Mouse (Mus musculus) midbrain, embryonic 15.5 days (tissue): Measurements from ENCODE around the gene Eif3l. TPM values are rescaled to one million over a fixed set of nuclear protein-coding genes. Genes with fewer than 3 reads are reported as not detected.
"Not testable (repeated sequence)": the region's sequence is repeated elsewhere in the genome, so short reads cannot be mapped to it uniquely, and the experiment has no call there.

Source experiments
- ATAC-seq: fragments of 200-750 bp; cut with Nextera tagmentation; replicated peaks from 2 replicates; pipeline ENCODE4 v1.8.0; 2017; ENCODE audit warnings: moderate TSS enrichment
- H3K27ac ChIP-seq: fragments of 300-500 bp; sonication (generic); 2 replicates; pipeline ENCODE4 v1.5.1; 2015; ENCODE audit warnings: mild to moderate bottlenecking, inconsistent platforms
- H3K27me3 ChIP-seq: fragments of 300-500 bp; sonication (generic); replicated peaks from 2 replicates; pipeline ENCODE4 v1.6.1; 2015; ENCODE audit warnings: inconsistent platforms
- H3K36me3 ChIP-seq: fragments of 300-500 bp; sonication (generic); replicated peaks from 2 replicates; pipeline ENCODE4 v1.6.1; 2015; ENCODE audit warnings: inconsistent platforms
- H3K4me1 ChIP-seq: fragments of 300-500 bp; sonication (generic); 2 replicates; pipeline ENCODE4 v1.6.1; 2015; ENCODE audit warnings: inconsistent platforms
- H3K4me2 ChIP-seq: fragments of 300-500 bp; sonication (generic); 2 replicates; pipeline ENCODE4 v1.6.1; 2015; ENCODE audit warnings: inconsistent platforms, mild to moderate bottlenecking, moderate library complexity
- H3K4me3 ChIP-seq: fragments of 300-500 bp; sonication (generic); 2 replicates; pipeline ENCODE4 v1.5.1; 2015; ENCODE audit warnings: mild to moderate bottlenecking, inconsistent platforms
- H3K9ac ChIP-seq: fragments of 300-500 bp; sonication (generic); 2 replicates; pipeline ENCODE4 v1.6.1; 2015; ENCODE audit warnings: mild to moderate bottlenecking, inconsistent platforms
- H3K9me3 ChIP-seq: fragments of 300-500 bp; sonication (generic); 2 replicates; pipeline ENCODE4 v1.6.1; 2016; ENCODE audit warnings: inconsistent platforms
- WGBS: fragments of 180-500 bp; shearing (Covaris S2); methylation state at CpG from one replicate; pipeline ENCODE4 v1.1.7; 2015; ENCODE audit warnings: mixed read lengths; 5-methylcytosine and 5-hydroxymethylcytosine counted together
- polyA plus RNA-seq: library from polyadenylated mRNA; unstranded; fragments of >200 nt; fragmentation: Nextera tagmentation; extraction: Ambion mirVana; gene quantifications from 2 replicates; pipeline ENCODE4 v1.2.1, GENCODE M21; 2015

Eif3l gene
- polyA plus RNA-seq: 165 and 167 TPM in 2 replicates

DNA sequence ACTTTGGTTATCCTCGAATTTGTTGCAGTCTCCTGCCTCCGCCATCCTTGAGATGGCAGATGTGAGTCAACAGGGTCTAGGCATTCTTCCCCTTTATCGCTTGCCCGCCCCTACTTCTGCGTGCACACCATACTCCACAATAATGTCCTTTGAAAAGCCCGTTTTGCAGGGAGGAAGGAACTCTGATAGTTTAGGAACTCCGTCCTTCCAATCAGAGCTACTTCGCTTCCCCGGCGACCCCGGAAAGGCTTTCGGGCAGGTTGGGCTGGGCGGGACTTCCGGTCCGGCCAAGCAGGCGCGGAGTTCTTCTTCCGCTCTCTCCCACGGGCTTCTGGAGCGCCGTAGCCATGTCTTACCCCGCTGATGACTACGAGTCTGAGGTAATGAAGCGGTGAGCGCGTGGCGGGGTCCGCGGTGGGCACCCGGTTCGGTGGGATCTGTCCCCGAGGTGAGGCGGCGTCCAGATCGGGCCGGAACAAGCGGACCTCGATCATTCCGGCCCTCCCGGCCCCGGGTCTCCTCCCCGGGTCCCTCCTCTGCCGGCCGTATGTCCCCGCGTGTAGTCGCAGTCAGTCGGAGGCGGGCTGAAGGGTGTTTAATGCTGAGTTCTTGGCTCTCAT is at the start of gene Eif3l:
Gene Eif3l, plus strand, starts transcription at position 267 of the 620 bp plus-strand sequence.
- Histone ChIP-seq H3K27ac (peak within 1 kb of the TSS; percentile 73), H3K9me3 (no peaks in the 10 kb centered on the region)

DNA sequence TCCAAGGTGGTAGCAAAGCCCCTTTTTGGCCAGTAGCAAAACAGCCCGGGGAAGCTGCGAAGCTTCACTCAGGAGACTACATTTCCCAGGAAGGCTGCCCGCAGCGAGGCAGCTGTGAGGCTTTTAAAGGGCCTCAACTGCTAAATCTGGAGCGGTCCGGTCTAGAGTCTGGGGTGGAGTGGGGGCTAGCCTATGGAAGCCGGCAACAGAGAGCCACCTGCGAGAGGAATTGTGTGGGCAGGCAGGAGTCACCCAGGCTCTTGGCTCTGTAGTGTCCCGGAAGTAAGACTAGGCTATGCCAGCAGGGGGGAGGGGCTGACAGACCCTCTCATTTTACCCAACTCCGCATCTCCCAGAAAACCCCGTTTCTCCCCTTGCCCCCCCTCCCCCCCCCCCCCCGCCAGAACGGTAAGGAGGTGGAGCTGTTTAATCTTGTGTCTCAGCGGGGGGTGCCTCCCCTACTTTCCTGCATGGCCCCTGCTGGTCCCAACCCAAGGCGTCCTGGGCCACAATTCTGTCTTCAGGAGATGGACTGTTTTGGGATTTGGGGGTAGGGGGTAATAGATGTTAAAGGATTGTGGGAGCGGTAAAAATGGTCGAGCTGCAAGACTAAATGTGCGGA is 49.2 kb upstream of the Eif3l start:
- Histone ChIP-seq H3K9ac (no peak overlapping the region), H3K9me3 (no peaks in the 10 kb centered on the region), H3K4me1 (peaks cover 44% of the 10 kb centered on the region), H3K4me3 (0 out of 2 replicates have a peak overlapping the region, but pooled peaks have one; percentile 11), H3K27ac (no peak overlapping the region), H3K4me2 (peak overlapping the region; percentile 35), H3K36me3 (no peaks in the 10 kb centered on the region), H3K27me3 (no peaks in the 10 kb centered on the region)
- no peak for ATAC-seq
- WGBS: 12% methylated on average over 15 of the region's 18 CpGs

More for the DNA sequence above, at the start of gene Eif3l:
- peaks cover 23% of the 10 kb centered on the region for H3K4me1 ChIP-seq
- peak within 1 kb of the TSS; percentile 85 for H3K4me3 ChIP-seq
- H3K9ac ChIP-seq: peak within 1 kb of the TSS; percentile 81
- H3K27me3 ChIP-seq: no peaks in the 10 kb centered on the region
- 1% methylated on average over 48 of the region's 49 CpGs for WGBS
- ATAC-seq: peak; percentile 93
- peaks cover 23% of the 10 kb centered on the region for H3K36me3 ChIP-seq
- peak within 1 kb of the TSS; percentile 89 for H3K4me2 ChIP-seq

DNA sequence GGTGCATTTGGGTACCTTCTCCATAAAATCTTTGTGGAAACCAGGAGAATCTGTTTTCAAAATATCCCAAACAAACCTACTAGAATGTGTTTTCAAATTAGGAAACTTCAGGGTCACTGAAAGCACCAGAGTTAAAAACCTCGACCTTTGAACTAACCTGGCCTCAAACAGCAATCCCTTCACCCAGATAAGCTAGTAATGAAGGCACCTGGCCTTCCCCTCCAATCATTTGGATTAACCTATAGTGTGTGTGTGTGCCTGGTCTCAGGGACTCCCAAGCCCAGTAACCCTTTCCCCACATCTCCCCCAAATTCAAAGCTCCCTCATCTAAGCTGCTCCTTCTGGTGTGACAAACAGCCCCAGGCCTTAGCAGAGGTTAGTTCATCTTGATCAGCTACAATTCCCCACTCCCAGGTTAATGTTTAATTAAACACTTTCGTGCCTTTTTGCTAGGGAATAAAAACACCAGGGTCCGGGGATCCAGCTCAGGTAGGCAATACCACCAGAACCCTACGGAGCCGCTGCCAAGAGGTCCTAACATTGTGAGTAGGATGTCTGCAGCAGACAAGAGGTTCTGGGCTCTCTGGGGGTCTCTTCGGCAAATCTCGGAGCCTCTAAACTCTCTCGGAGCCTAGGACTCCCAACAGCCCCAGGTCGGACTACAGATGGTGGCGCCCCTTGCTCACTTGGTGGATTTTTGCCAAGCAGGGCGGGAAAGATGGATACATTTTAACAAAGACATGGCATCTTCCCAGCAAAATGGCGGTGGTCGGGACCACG is 48.3 kb upstream of the Eif3l start:
- peak overlapping the region; percentile 89 for H3K4me2 ChIP-seq
- no peaks in the 10 kb centered on the region for H3K9me3 ChIP-seq
- H3K36me3 ChIP-seq: no peaks in the 10 kb centered on the region
- H3K27me3 ChIP-seq: no peaks in the 10 kb centered on the region
- H3K9ac ChIP-seq: no peak overlapping the region
- peaks cover 52% of the 10 kb centered on the region for H3K4me1 ChIP-seq
- no peak for ATAC-seq
- H3K4me3 ChIP-seq: peak overlapping the region; percentile 85; the same call in 1 of the 2 replicates
- WGBS: 44% methylated on average over 14 of the region's 14 CpGs
- H3K27ac ChIP-seq: no peak overlapping the region

DNA sequence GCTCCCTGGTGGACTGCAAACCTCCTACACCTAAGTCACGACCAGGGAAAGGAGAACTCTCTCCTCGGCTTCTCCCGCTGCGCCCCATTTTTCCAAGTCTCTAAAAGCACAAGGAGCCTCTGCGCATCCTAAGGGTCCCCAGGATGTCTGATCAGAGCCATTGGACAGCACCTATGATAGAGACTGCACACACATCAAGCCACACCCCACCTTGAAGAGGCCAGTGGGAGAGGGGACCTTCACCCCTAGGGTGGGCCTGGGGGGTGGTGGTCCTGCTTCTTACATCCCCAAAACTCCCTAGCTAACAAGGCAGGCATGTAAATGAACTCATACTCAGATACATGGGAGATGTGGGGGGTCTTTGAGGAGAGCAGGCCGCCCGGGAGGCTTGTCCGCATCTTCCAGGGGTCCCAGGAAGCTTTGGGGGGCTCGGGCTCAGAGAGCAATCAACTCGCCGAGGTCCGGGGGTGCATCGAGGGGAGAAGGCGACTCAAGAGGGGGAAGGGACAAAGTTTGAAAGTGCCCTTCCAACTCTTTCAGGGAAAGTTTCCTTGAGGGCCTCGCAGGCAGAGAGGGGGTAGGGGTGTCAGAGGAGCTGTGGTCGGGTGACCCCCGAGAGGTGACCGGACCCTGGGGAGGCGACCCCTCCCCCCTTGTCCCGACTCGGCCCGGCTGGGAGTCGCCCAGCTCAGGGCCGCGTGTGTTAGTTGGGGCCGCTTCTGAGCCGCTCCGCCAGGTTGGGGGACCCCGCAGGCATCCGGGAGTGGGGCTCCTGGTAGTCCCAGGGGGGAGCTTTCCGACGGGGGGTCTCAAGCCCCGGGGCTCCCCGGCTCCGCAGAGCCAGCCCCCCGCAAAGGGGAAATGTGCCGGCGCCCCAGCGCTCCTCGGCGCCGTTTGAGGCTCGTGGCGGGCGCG is 47.4 kb upstream of the Eif3l start:
- Histone ChIP-seq H3K4me3 (peak overlapping the region; percentile 85), H3K9me3 (no peaks in the 10 kb centered on the region), H3K27me3 (no peaks in the 10 kb centered on the region), H3K27ac (peak overlapping the region; percentile 90), H3K9ac (peak overlapping the region; percentile 97), H3K36me3 (no peaks in the 10 kb centered on the region), H3K4me2 (peak overlapping the region; percentile 89), H3K4me1 (peaks cover 55% of the 10 kb centered on the region)
- peak; percentile 41 for ATAC-seq
- 6% methylated on average over 40 of the region's 46 CpGs for WGBS

DNA sequence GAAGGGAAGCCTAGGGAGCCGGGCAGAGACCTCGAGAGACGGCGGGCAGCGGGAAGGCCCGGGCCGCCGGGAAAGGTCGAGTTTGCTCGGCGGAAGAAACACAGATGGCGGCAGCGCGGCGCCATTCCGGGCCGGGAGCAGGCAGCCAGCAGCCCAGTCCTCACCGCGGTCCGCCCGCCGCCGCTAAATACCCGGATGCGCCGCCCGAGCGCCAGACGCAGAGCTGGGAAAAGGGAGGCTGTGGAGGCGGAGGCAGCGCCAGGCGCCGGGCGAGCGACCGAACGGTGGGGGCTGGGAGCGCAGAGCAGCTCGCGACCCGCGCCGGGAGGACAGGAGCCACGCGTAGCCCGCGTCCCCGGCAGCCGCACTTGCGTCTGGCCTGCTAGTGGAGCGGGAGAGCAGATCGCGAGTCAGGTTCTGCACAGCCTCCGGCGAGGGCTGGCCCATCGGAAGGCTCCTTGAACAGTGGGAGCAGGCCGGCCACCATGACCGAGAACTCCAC is 46.7 kb upstream of the Eif3l start, which contains the start of gene H1f0:
Gene H1f0, plus strand, starts transcription at position 214 of the 502 bp plus-strand sequence.
- H3K4me3 ChIP-seq: peak within 1 kb of the TSS; percentile 85
- peaks cover 57% of the 10 kb centered on the region for H3K4me1 ChIP-seq
- WGBS: under 1% methylated on average over 55 of the region's 58 CpGs
- H3K27me3 ChIP-seq: no peaks in the 10 kb centered on the region
- peak within 1 kb of the TSS; percentile 90 for H3K27ac ChIP-seq
- H3K9me3 ChIP-seq: no peaks in the 10 kb centered on the region
- peak within 1 kb of the TSS; percentile 89 for H3K4me2 ChIP-seq
- no peaks in the 10 kb centered on the region for H3K36me3 ChIP-seq
- peak; percentile 85 for ATAC-seq
- H3K9ac ChIP-seq: peak within 1 kb of the TSS; percentile 97

DNA sequence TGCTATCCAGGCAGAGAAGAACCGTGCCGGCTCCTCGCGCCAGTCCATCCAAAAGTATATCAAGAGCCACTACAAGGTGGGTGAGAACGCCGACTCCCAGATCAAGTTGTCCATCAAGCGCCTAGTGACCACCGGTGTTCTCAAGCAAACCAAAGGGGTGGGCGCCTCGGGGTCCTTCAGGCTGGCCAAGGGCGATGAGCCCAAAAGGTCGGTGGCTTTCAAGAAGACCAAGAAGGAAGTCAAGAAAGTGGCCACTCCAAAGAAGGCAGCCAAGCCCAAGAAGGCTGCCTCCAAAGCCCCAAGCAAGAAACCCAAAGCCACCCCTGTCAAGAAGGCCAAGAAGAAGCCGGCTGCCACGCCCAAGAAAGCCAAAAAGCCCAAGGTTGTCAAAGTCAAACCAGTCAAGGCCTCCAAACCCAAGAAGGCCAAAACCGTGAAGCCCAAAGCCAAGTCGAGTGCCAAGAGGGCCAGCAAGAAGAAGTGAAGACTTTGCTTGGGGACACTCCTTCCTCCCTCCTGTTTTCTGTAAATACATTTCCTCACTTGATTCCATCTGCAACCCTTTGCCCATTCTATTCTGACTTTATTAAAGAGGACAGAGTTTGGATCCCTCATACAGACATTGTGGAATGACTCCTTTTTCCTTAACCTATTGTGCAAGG is 46.0 kb upstream of the Eif3l start:
- Histone ChIP-seq H3K9ac (peak overlapping the region; percentile 97), H3K4me3 (peak overlapping the region; percentile 85), H3K9me3 (no peaks in the 10 kb centered on the region), H3K27ac (peak overlapping the region; percentile 90), H3K4me1 (peaks cover 57% of the 10 kb centered on the region), H3K27me3 (no peaks in the 10 kb centered on the region), H3K4me2 (peak overlapping the region; percentile 89), H3K36me3 (no peaks in the 10 kb centered on the region)
- ATAC-seq: no peak; the same call in 1 of the 2 replicates
- whole genome bisulfite sequencing: 22% methylated on average over 16 of the region's 16 CpGs

DNA sequence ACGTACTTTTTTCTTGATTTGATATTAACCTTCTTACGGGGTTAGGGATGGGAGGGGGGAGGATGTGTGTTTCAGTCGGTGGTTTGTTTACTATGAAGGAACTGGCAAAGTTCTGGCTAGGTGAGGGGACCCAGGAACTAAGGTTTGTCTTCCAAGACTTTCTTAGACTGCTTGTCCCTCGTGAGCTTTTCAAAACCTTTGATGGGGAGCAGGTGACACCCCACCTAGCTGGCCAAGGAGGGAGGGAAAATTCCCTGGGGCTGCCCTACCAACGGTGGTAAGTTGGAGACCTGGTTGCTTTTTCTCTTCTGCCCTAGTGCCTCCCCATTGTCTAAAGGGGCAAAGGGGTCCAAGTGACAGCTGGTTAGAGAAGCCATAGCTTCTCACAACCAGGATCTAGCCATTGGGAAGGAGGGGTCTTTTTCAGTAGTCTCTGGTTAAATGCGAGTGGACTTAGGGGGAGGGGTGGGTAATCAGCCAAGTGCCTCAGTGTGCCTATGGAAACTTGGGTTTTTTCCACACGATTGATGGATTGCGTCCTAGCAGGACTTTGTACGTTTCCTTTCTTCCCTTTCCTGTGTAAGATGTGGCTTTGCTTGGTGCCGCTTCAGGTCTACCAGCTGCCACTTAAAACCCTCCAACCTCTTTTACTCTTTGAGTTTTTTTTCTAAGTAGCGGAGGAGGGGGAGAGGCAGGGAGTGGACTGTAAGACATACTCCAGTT is 45.3 kb upstream of the Eif3l start:
- Histone ChIP-seq H3K27ac (peak overlapping the region; percentile 38; the same call in 1 of the 2 replicates), H3K4me2 (peak overlapping the region; percentile 89), H3K9me3 (no peaks in the 10 kb centered on the region), H3K4me3 (peak overlapping the region; percentile 85), H3K9ac (peak overlapping the region; percentile 97), H3K36me3 (no peaks in the 10 kb centered on the region), H3K4me1 (peaks cover 57% of the 10 kb centered on the region), H3K27me3 (no peaks in the 10 kb centered on the region)
- ATAC-seq: no peak
- 7% methylated on average over 11 of the region's 11 CpGs for WGBS

DNA sequence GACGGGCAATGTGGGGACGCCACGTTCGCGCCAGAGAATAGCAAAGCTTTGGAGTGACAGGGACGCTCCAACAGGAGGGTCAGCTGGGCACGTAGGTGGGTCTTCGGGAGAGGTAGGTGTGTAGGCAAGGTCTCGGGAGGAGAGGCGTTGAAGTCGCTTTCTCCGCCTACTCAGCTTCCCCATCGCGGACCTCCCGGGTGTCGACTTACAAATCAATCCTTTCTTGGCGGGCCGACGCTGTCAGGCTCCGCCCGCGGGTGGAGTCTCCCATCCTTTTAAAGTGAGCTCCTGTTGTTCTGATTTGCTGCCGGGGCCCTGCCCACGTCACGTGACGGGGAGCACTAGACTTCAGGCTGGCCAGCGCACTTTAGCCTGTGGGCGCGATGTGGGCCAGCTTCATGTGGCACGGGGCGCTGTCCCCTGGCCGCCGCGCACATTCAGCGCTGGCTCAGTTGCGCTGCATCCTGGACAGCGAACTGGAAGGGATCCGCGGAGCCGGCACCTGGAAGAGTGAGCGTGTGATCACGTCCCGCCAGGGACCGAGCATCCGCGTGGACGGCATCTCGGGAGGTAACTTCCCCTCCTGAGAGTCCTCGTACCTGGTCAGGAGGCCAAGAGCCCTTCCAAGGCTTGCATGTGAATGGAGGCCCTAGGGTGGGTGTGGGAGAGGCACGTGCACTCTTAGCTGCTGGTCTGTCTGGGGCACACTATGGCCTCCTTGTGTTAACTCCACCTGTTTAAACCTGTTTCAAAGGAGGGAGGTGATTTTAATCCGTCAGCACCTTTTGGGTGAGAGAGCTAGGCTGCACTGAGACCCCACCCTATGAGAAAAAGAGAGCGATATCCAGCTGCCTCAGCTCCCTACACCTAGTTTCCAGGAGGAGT is 44.2 kb upstream of the Eif3l start:
- peak overlapping the region; percentile 67; the same call in 1 of the 2 replicates for H3K27ac ChIP-seq
- 1% methylated on average over 52 of the region's 52 CpGs for WGBS

DNA sequence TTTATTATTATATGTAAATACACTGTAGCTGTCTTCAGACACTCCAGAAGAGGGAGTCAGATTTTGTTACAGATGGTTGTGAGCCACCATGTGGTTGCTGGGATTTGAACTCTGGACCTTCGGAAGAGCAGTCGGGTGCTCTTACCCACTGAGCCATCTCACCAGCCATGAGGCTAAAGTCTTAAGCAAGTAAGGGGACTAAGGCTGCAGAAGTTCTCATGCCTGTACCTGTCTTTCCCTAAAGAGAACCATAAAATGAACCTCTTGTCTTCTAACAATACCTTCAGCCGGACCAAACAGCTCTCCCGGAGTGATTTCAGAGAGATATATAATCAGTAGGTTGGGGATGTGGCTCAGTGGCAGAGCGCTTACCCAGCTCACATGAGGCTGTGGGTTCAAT is 43.1 kb upstream of the Eif3l start:
- H3K4me3 ChIP-seq, H3K9me3 ChIP-seq, ATAC-seq, H3K9ac ChIP-seq, H3K27ac ChIP-seq, H3K36me3 ChIP-seq, H3K27me3 ChIP-seq, H3K4me2 ChIP-seq: not testable (repeated sequence)
- WGBS: 89% methylated on average over 5 of the region's 5 CpGs
- peaks cover 46% of the 10 kb centered on the region for H3K4me1 ChIP-seq

More for the DNA sequence above, 44.2 kb upstream of the Eif3l start:
- no peaks in the 10 kb centered on the region for H3K27me3 ChIP-seq
- H3K4me1 ChIP-seq: peaks cover 51% of the 10 kb centered on the region
- H3K9ac ChIP-seq: peak overlapping the region; percentile 48
- H3K36me3 ChIP-seq: no peaks in the 10 kb centered on the region
- H3K4me3 ChIP-seq: peak overlapping the region; percentile 85
- H3K9me3 ChIP-seq: no peaks in the 10 kb centered on the region
- peak overlapping the region; percentile 89 for H3K4me2 ChIP-seq
- peak; percentile 72 for ATAC-seq

DNA sequence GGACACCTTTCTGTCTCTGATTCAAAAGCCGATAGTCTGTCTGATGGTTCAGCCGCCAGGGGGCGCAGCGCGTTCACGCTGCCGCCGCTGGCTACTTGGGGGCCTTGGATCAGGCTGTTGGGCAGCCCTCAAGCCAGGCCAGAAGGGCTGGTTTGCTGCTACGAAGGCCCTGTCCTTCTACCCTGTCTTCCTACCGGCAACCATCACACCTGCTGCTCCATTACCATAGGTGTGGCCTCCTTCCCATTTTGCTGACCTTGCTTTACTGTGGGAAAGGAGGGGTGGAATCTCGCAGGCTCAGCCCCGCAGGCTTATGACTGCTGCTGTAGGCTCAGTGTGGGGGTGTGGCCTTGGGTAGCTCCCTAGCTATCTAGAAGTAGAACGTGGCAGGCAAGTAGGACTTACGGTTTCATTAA is 37.1 kb upstream of the Eif3l start:
- Histone ChIP-seq H3K27me3 (peaks cover 35% of the 10 kb centered on the region), H3K9me3 (no peaks in the 10 kb centered on the region), H3K4me3 (no peak overlapping the region), H3K36me3 (no peaks in the 10 kb centered on the region), H3K4me2 (peak overlapping the region; percentile 5; the same call in 1 of the 2 replicates), H3K9ac (no peak overlapping the region), H3K27ac (no peak overlapping the region), H3K4me1 (peaks cover 26% of the 10 kb centered on the region)
- no peak for ATAC-seq
- 12% methylated on average over 14 of the region's 14 CpGs for WGBS
